Mouse (Mus musculus) cerebellum, adult 2 months (tissue): ENCODE data around the gene Stau1. TPM values are rescaled to one million over a fixed set of nuclear protein-coding genes. Genes with fewer than 3 reads are reported as not detected.
A peak's percentile ranks its signal among the peaks of the same experiment; 100 is the strongest.
"Not testable (repeated sequence)": the region's sequence is repeated elsewhere in the genome, so short reads cannot be mapped to it uniquely, and the experiment has no call there.

Source experiments
- DNase-seq, 2 experiments: peaks; one replicate each; pipeline ENCODE4 v3.0.0; 2021
- H3K27ac ChIP-seq: fragments of 200-500 bp; 2 replicates; pipeline ENCODE4 v1.5.1; 2012; ENCODE audit warnings: low read length, control low read depth, inconsistent platforms; ENCODE audit not compliant: insufficient read depth
- H3K27me3 ChIP-seq: fragments of 200-500 bp; 2 replicates; pipeline ENCODE4 v1.6.1; 2012; ENCODE audit warnings: inconsistent platforms, mild to moderate bottlenecking, low read length, moderate library complexity; ENCODE audit not compliant: control insufficient read depth, insufficient read depth
- H3K4me1 ChIP-seq: fragments of 200-500 bp; 2 replicates; pipeline ENCODE4 v1.6.1; 2011; ENCODE audit warnings: low read length; ENCODE audit not compliant: control insufficient read depth, insufficient read depth
- H3K4me3 ChIP-seq: fragments of 200-500 bp; replicated peaks from 2 replicates; pipeline ENCODE3; 2011; ENCODE audit warnings: mild to moderate bottlenecking, low read depth, low read length, control low read depth; ENCODE audit not compliant: insufficient read depth
- CTCF ChIP-seq: fragments of 200-500 bp; IDR thresholded peaks from 2 replicates; pipeline ENCODE4 v1.5.1; 2011; ENCODE audit warnings: low read depth, mild to moderate bottlenecking, control low read depth, low read length, moderate library complexity, borderline replicate concordance; ENCODE audit not compliant: insufficient read depth
- POLR2A ChIP-seq: fragments of 200-500 bp; IDR thresholded peaks from 2 replicates; pipeline ENCODE4 v1.6.1; 2011; ENCODE audit warnings: low read length, control low read depth, borderline replicate concordance; ENCODE audit not compliant: insufficient read depth
- WGBS: fragments of 180-500 bp; shearing (Covaris S2); methylation state at CpG from one replicate; pipeline ENCODE4 v1.1.7; 2018; 5-methylcytosine and 5-hydroxymethylcytosine counted together
- polyA plus RNA-seq: library from polyadenylated mRNA; depleted of rRNA; stranded (reverse); fragments of >200 nt; gene quantifications from 2 replicates; pipeline ENCODE4 v1.2.3, GENCODE M21; 2012

Gene Stau1
- polyA plus RNA-seq, 1 experiment: 54.9 TPM

DNA sequence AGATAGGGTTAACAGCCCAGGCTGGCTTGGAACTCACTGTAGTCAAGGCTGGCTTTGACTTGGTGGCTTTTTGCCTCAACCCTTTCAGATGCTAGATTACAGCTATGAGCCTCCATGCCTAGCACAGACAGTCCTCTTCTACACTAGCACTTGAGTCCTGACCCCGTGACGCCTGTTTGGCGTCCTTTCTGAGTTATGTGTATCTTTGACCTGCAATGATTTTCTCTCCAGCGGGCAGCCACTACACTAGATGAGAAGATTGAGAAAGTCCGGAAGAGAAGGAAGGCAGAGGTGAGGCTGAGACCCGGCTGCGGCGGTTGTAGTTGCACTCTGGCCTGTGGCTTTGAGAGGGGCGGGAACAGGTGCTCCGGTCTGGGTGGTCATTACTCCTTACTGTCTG lies 23.3 kb upstream of the Stau1 start:
- H3K4me3 ChIP-seq: no peak overlapping the region
- H3K4me1 ChIP-seq: no peaks in the 10 kb centered on the region
- TF ChIP-seq CTCF (no peak), POLR2A (no peak)
- H3K27ac ChIP-seq: no peak overlapping the region
- H3K27me3 ChIP-seq: no peaks in the 10 kb centered on the region
- no peak for DNase-seq
- WGBS: 93% methylated on average over 10 of the region's 10 CpGs

DNA sequence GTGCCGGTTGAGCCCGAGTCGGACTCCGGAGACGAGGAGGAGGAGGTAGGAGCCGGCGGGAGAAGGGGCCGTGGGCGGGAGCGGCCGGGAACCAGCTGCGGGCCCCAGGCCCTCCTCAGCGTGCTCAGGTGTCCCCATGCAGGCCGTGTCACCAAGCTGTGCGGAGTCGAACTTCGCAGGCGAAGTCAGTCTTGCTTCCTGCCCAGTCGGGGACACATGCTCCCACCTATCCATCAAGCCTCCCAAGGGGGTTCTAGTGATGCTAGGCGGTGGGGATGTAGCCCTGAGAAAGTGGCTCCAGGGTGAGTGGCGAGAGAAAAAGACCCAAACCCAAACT lies 19.3 kb upstream of the Stau1 start:
- 0% methylated on average over 21 of the region's 21 CpGs for WGBS
- no peaks in the 10 kb centered on the region for H3K27me3 ChIP-seq

DNA sequence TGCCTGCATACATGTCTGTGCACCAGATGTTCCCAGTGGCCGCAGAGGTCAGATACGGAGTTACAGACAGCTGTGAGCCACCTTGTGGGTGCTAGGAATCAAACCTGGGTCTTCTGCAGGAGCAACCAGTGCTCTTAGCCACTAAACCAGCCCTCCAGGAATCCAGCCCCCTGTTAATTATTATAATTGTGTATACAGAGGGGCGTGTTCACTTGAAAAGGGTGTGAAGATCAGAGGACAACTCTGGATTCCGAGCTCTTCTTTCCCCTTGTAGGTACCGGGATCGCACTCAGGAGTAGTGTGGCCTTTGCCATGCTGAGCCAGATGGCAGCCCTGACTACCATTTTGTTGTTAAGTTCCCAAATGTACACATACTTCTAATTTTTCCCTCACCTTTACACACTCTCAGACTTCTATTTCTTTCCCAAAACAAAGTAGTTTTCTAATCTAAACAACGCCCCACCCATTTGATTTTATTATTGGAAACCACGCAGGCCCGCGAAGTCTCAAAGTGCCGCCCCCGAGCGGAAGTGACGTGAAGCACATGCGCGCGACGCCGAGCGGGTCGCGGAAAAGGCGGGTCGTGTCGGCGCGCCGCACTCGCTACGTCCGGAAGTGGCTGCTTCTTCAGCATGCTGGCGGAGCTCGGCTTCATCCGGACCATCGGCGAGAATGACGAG lies 18.7 kb upstream of the Stau1 start, which contains the start of gene Ddx27:
Gene Ddx27, plus strand, starts transcription at position 492 of the 680 bp plus-strand sequence.
- 1% methylated on average over 37 of the region's 37 CpGs for WGBS
- no peaks in the 10 kb centered on the region for H3K4me1 ChIP-seq
- H3K4me3 ChIP-seq: peak within 1 kb of the TSS; percentile 87
- no peaks in the 10 kb centered on the region for H3K27me3 ChIP-seq
- peak within 1 kb of the TSS; percentile 5; the same call in 1 of the 2 replicates for H3K27ac ChIP-seq
- TF ChIP-seq POLR2A (peak; percentile 66), CTCF (no peak)
- DNase-seq: peak; percentile 91 to 93

More for the DNA sequence above, 19.3 kb upstream of the Stau1 start:
- H3K4me1 ChIP-seq: no peaks in the 10 kb centered on the region
- no peak for DNase-seq
- H3K4me3 ChIP-seq: peak overlapping the region; percentile 87
- no peak for TF ChIP-seq POLR2A
- no peak for TF ChIP-seq CTCF
- no peak overlapping the region for H3K27ac ChIP-seq

DNA sequence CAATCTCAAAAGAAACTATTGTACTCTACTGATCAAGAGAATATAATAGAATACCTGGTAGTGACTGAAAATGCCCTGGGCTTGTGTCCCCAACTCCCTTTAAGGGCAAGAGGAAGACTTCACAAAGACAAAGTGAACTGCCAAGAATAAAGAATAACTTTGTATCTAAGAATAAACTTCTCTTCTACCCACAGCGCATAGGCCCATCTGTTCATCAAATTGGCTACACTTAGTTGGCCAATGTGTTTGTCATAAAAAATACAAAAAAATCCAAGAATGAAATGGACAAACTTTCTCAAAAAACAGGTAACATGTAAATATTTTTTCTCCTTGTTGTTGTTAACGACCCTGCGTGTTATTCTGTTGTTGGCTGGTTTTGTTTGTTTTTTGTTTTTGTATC lies 14.4 kb upstream of the Stau1 start:
- Histone ChIP-seq H3K27me3 (no peaks in the 10 kb centered on the region), H3K4me3 (no peak overlapping the region), H3K4me1 (peaks cover 5% of the 10 kb centered on the region; the same call in 1 of the 2 replicates), H3K27ac (no peak overlapping the region)
- no peak for DNase-seq
- WGBS: 87% methylated on average over 3 of the region's 3 CpGs
- TF ChIP-seq CTCF (no peak), POLR2A (no peak)

DNA sequence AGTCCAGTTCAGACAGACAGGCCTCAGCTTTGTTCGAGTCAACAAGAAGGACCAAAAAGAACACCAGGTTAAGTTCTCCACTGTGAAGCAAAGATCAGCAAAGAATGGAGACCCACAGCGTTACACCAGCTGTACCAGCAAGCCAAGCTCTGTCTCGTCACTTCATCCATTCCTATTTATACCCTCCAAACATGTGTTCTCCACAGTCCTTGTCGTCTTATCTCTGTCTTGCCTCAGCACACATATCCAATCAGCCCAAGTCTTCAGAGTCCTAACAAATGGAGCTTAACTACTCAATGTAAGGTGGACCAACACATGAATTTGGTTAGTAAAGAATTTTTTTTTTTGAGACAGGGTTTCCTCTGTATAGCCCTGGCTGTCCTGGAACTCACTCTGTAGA lies 13.4 kb upstream of the Stau1 start:
- Histone ChIP-seq H3K4me1 (peaks cover 5% of the 10 kb centered on the region; the same call in 1 of the 2 replicates), H3K27me3 (no peaks in the 10 kb centered on the region), H3K27ac (no peak overlapping the region), H3K4me3 (no peak overlapping the region)
- TF ChIP-seq POLR2A: no peak
- TF ChIP-seq CTCF: no peak
- DNase-seq: no peak
- 86% methylated on average over 4 of the region's 4 CpGs for WGBS

DNA sequence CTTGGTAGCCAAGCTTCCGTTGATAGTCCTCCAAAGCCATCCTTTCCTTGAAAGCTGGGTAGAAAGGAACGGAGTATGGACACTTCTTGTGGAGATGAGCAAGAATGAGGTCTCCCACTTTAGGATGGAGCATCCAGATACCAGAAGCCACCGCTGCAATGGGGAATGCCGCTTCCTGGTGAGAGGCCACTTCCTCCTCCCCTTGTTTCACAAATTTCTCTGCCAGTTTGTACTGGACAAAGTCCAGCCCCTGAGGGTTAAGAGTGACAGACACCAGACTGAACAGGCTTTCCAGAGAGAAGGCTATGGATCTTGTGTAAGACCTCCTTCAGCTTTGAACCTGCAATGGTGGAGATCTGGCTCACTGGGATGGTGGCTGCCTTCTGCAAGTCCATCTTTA lies 11.5 kb upstream of the Stau1 start:
- 15% methylated on average over 4 of the region's 4 CpGs for WGBS
- H3K27ac ChIP-seq, DNase-seq, H3K27me3 ChIP-seq, H3K4me3 ChIP-seq, H3K4me1 ChIP-seq: not testable (repeated sequence)

DNA sequence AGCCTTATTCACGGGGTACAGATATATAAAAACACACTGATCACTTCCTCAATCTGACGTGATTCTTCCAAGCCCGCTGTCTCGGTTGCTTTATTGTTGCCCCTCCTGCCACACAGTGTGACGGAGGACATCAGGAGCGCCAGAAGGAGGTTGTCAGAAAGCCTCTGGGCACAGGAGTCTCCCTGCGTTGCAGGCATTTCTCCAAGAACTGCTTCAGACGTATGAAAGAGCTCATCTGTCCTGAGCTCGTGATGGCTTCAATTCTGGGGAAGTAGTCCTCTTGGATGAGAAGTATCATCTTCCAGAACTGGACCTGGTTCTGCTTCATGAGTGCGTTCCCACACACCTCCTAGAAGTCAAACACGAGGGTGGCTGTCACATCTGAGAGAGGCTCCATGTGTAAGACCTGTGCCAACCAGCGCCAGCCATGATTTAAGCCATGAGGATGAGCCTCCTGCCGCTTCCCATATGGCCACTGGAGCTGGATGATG lies 10.9 kb upstream of the Stau1 start:
- Histone ChIP-seq H3K27ac (no peak overlapping the region), H3K4me3 (no peak overlapping the region), H3K27me3 (no peaks in the 10 kb centered on the region), H3K4me1 (peaks cover 5% of the 10 kb centered on the region; the same call in 1 of the 2 replicates)
- TF ChIP-seq CTCF (no peak), POLR2A (no peak)
- WGBS: 8% methylated on average over 13 of the region's 13 CpGs
- DNase-seq: peak; percentile 76 to 78

DNA sequence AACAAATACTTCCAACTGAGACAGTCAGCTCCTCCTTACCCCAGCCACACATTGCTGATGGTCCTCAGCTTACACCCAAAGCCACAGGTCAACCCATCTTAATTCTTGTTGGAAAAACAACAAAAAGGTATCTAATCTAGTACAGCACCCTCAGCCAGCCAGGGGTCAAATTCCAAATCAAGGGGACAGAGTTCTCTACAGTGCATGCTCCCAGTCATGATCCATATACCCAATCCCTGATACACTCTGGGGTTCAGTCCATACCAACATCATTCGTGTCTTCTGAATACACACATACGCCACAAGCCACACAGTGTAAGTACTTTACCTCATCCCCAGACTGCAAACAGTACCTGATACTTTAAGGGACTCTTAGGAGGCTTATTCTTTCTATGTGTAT lies 10.3 kb upstream of the Stau1 start:
- peaks cover 5% of the 10 kb centered on the region; the same call in 1 of the 2 replicates for H3K4me1 ChIP-seq
- H3K27ac ChIP-seq: no peak overlapping the region
- DNase-seq: no peak
- H3K4me3 ChIP-seq: no peak overlapping the region
- TF ChIP-seq POLR2A (no peak), CTCF (no peak)
- no peaks in the 10 kb centered on the region for H3K27me3 ChIP-seq
- 97% methylated on average over 2 of the region's 2 CpGs for WGBS
